Mouse (Mus musculus) spleen, postnatal 4 days (tissue): ENCODE measurements around the gene Erc2.

ENCODE experiments used
- DNase-seq, 2 experiments: peaks; one replicate each; pipeline ENCODE4 v3.0.0; 2022; ENCODE audit warnings: low spot score in 2 of 2

Erc2 gene

DNA sequence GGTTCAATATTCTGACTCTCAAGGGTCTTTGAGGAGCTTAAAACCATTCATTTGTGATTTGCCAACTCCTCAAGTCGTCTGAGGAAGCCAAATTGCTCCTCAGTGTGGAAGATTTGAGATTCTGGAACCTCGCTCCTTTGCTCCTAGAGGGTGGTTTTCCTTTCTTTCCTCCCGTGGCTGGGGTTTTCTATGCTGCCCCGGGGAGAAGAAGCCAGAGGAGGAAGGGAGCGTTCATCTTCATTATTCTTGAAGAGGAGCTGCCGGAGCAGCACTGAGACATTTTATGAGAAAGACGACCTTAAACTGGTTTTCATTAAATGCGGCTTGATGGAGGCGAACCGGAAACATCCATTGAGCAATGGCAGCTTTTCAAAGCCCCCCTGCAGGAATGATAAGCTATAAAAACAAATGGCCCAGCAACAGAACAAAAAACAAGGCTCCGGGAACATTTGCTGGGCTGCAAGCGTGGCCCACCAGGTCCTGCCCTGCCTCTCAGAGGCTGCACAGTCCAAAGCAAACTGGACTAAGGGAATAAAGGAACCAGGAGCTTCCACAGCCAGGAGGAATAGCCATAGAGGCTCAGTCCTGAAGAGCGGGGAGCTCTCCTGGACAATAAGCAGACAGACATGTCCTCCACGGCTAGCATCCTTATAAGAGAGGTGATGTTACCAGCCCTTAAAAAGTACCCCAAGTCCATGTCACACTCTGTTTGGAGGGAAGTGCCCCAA is 819.2 kb downstream of the Erc2 start:
- DNase-seq = no peak

DNA sequence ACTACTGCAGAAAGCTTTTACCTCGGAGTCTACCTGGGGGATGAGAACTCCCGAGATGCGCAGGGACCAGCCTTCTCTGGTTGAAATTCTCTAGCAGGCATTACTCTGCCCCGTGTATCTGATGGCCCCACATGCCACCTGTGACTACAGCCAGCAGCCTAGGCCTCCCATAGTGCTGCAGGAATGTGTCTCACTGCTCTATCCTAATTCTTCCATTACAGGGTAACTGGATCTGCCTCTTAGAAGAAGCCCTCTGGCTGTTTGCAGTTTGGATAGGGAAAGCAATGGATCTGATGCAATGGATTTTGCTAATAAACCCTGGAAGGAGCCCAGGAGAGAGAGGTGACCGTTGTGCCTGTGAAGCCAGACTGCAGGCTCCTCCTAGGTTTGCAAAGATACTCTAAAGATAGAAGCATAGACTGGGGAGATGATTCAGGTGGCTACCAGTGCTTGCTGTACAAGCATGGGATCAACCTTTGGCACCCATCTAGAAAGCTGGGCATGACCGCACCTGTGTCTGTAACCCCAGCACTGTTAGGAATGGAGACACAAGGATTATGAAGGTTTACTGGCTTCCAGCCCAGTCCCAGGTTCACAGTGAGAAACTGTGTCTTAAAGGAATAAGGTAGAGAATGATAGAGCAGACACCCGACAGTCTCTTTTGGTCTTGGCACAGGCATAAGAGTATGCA is 821.2 kb downstream of the Erc2 start:
- DNase-seq = no peak

DNA sequence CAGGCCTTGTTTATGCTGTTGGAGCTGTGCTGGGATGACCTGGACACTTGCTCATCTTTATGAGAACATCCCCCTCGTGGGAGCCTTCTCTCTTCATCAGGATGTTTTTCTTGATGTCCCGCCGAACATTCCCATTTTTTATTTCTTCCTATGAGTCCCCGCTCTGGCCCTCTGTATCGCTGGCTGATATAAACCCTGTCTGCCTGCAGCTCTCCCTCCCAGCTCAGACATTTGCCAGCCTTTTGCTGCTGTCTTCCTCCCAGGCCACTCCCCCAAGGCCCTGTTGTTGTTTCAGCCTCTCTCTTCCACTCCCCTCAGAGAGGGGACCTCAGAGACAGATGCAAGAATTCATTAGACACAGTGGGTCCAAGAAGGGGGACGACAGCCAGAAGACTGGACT is 823.5 kb downstream of the Erc2 start:
- no peak for DNase-seq

DNA sequence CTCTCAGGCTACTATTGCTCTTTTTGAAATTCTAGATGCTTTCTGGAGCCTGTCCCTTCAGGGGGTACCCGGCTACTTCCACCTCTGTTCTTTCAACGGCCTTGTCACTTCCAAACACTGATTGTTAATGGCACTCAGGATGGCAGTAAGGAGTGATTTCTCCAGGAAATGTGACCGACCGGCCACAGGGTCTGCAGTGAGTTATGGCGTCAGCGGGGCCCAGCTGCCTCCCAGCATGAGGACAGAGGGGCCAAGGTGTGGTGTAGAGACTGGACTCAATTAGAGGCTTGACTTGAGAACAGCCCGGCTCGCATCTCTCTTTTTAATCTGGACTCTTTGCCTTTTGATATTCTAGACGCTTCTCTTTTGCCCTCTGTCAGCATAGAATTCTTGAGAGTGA is 829.5 kb downstream of the Erc2 start:
- no peak for DNase-seq

DNA sequence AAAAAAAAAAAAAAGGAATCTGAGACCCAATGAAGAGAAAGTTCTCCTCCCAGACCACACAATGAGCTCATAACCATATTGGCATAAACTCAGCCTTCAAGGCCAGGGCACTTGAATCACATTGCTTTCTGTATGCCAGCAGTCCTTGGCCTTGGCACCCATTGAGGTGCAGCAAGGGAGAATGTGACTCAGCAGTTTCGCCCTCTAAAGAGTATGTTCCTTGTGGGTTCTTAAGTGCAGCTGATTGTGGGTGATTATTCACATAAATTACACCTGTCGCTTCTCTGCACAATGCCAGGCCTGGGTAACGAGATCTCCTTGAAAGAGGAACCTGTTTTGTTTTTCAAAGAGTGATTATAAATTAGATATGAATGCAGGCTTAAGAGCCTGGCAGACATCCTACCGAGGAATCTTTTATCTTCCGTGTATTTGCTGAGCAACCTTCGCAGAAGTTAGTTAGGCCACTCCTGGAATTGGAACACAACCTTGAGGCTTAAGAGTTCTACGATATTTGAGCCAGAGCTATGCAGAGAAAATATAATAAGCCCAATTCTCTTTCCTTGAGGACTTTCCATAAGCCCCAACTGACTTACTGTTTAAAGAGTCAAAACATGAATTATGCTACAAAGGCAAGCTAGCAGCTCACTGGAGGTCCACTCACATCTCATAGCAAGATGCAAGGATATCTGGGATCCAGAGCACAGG is 834.3 kb downstream of the Erc2 start:
- no peak for DNase-seq

DNA sequence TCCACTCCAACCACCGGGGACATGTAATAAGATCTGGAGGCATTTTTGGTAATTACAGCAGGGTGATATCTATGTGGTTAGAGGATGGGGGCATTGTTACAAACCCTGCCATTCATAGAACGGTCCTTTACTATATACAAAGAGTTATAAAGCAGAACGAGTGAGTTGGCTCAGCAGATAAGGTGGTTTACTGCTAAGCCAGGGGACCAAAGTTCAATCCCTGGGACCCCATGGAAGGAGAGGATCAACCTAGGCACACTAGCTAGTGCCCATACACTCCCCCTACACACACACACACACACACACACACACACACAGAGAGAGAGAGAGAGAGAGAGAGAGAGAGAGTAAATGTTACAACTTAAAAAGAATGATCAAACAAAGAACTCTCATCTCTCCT is 835.2 kb downstream of the Erc2 start:
- DNase-seq = no peak

DNA sequence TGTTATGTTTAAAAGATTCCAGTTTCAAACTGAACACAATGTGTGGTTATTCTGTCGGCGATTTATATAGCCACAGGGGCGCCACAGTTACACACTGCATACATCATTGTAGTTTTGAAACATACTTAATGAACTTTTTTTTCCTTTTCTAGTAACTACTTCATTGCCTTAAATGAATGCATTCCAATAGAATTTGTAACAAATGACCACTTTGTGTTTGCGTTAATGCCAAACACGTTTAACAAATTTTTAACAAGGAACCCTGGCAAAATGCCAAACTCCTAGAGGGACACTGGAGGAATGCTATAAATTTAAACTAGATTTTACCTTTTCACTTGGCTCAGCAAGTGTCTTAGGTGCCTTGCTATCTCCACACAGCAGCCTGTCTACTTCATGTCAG is 845.7 kb downstream of the Erc2 start:
- DNase-seq = no peak

DNA sequence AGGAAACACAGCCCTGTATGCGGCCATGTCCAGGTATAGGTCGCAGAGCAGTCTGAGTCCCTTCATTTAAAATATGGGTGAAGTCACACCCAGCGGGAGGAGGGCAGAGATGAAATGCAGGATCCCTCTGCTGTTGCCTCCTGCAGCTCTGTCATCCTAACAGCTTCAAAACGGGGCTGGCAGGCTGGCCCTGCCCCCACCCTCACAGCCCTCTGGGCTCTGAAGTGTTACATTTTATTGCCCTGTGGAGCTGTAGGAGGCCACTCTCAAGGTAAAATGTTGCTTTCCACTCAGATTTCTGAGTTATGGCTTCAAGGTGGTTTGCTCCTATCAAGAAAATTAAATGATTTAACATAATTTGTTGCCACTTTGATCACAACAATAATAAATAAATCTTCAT is 847.5 kb downstream of the Erc2 start:
- DNase-seq = no peak

DNA sequence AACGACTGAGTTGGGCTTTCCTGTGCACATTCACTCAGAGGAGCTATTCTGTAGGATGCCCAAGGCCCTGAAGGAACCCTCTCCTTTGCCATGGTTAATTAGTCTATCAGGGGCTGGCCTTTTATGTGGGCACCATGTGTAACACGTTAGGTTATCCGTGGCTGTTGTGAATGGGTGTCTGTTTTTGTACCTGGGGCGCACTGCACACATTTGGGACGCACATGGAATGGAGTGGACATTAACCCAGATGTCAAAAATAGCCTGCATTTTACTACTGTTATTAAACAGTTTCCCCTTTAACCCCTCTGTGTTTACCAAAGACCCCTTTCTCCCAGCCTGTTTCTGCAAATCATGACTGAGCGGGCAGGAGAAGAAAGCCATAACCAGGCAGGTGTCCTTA is 848.0 kb downstream of the Erc2 start:
- no peak for DNase-seq

DNA sequence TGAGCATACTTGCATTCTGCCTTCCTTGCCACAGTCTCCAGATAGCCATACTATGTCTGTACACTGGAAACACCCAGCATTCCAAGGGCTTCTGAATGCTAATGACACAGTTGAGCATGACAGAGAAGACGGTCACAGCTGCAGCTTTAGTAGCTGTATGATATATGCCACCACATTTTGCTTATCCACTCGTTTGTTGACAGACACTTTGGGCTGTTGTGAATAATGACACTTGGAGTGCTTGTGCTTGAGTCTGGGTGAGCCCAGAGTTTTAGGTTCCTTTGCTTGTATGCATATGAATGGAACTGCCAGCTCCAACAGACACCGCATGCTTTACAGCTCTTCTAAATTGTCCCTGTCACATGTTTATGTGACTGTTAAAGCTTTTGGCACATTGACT is 852.8 kb downstream of the Erc2 start:
- no peak for DNase-seq

DNA sequence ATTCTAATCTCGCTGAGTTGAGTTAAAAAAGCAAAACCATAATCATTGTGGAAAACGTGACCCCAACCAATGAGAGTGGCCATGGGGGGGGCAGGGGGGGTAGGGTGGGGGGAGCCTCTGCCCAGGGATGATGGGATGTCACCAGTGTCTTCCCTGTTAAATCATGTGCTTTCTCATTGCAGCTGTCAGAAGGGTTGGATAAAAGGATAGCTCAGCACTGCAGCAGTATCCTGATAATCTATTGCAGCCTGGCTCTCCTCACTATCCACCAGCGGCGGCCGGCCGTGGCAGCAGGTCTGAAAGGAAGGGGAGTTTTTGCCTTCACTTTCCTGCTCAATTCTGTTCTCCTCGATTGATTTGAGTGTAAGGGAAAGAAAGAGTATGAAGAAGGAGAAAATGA is 853.2 kb downstream of the Erc2 start:
- DNase-seq = no peak

DNA sequence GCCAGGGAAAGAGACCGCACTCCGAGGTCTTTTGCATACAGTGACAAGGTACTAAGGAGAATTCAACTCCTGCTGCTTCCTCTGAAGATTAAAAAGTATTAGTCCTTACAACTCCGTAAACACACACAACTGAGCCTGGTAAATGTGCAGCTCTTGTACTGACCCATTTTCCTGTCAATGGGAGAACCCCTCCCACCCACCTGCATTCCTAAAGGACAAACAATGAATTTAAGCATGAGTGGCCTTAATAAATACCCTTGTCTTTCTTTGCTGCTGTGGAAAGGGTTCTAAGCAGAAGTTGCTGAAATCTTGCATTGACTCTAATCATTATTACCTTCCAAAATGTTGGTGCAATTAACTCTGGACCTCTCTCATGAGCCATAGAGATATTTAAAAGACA is 854.5 kb downstream of the Erc2 start:
- DNase-seq = no peak

DNA sequence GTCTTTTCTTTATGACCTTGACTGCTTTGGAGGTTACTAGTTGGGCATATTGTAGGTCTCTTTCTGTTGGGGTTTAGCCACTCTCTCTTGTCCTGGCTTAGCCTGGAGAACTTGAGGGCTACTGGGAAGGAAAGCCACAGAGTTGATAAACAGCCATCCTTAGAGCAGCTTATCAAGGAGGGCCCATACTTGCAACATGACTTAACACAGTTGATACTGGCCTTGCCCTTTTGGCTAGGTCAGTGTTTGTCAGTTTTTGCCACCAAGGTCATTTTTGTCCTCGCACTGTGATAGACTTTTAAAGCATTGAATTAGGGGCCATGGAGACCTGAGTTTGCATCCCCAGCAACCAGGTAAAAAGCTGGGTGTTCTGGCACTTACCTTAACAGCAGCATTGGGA is 858.6 kb downstream of the Erc2 start:
- no peak for DNase-seq

DNA sequence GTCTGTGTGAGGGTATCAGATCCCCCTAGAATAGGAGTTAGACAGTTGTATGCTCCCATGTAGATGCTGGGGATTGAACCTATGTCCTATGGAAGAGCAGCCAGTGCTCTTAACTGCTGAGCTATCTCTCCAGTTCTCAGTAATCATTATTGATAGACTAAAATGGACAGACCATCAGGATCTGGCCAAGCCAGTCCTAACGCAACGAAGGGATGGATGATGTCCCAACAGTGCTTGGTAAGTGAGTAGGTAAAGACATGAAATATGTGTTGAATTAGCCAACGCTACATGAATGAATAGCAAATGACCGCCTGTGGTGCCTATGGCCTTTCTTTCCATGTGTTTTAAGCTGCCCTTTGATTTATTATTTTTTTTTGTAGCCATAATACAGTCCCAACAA is 871.6 kb downstream of the Erc2 start:
- DNase-seq = no peak

DNA sequence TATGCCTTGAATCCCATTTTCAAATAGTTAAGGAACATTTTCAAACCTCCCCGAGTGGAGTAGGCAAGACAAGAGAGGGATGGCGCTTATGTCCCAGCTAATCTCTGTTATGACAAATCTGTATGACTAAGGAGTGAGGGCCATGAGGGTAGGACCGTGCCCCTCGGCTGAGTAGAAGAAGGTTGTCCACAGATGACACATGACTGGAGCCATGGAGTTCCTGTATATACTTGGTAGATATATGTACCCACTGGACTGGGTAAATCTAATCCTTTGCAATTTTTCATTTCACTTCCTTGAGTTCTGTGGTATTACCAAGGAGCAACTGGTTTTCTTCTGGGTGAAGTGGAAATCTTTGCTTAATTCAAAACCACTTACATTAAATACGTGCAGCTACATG is 872.0 kb downstream of the Erc2 start:
- DNase-seq = no peak

DNA sequence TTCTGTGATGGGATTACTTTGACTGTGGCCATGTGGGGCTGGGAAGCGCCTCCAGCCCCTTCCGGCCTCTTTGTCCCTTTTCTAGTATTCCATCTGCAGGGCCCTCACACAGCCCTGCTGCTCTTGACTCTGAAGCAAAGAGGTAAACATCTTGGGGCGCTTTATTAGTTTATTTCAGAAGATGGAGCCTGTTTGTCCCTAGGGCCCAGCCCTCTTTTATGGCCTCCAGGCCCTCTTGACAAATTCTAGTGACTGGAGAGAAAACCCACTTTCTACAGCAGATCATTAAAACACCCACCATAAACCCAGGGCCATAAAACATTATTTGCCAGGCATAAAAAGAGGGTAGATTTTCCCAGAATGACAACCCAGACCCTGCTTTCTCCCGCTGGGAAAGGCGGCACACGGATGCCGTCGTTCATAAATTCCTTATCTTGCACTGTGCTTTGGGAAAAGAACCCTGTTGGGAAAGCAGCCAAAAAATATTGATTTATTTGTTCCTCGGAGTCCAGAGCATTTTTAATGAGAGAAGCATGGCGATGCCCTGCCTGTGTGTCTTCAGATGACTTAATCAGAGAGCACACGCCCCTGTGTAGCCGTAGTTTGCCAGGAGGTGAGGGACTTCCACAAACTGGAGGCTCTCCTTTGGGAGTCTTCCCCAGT is 879.1 kb downstream of the Erc2 start:
- DNase-seq = no peak

DNA sequence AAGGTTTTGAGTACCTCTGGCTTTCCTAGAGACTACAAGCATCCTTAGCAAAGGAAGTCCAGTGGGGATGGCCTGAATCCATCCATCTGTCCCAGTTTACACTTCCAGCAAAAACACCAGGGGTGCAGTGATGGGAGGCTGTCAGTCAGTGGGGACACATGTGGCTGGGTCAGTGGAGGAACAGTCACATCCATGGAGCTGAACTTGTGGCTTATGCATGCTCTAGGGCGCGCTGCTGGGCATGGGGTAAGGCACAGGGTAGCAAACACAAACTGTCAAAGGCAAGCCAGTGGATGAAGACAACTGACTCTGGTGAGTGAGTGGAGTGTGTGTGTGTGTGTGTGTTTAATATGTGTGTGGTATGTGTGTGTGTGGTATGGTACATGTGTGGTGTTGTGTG is 881.0 kb downstream of the Erc2 start:
- no peak for DNase-seq

DNA sequence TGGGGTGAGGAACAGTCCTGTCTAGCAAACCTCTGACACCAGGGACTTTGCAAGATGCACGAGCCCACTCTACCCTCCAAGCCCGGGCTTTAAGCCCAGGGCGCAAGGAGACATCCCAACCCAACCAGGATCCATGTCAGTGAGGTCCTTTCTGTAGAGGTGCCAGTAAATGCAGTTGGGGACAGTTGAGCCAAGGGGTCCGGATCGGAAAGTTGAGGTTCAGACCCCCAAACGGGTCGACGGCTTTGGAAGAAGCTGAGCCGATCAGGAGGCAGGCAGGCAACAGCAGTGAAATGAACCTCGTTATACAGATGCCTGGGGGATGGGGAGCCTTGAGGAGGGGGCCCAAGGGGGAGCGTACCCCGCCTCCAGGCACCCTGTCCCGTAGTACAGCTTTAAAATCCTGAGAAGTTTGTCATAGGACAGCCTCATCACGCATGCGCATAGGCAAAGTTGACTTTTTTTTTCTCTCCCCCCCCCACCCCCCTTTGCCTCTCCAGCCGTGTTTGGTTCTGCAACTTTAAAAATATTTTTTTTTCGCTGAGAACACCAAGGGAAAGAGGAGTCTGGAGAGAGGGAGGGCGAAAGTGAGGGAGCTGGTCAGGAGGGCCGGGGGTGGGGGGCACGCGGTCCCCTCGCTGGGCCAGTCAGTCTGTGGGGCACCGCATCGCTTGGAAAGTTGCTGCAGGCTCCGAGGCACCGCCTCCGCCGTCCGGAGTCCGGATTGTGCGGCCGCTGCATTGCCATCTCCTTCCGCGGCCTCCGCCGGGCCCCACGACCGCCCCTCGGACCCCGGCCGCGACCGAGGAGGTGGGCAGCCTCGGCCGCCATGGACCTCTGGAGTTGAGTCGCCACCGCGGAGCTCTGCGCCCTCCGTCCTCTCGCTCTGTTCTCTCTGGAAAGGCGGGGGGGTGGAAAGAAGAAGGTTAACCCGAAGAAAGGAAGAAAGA is 882.1 kb downstream of the Erc2 start, which contains the start of gene Wnt5a:
Wnt5a (plus strand) TSS at position 650 of the 950 bp plus-strand sequence.
- no peak for DNase-seq

DNA sequence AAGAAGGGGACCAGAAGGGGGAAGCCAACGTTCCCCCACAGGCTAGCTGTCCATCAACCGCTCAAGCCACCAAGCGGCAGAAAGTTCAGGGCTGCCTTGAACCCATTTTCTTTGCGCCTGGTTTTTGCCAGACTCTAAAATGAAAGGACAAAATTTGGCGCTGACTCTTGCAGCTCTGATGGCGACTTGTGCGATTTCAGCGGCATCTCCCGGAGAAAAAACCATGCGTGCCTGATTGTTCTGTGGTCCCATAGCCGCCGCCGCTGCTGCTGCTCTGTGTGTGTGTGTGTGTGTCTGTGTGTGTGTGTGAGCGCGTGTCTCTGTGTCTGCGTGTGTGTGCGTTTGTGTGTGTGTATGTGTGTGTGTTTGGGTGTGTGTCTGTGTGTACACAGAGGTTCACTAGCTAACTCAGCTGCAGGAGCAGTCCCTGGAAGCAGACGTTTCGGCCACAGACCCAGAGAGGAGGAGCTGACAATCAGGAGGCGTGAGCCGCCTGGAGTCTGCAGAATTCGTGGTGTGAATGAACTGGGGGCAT is 882.9 kb downstream of the Erc2 start:
- no peak for DNase-seq

DNA sequence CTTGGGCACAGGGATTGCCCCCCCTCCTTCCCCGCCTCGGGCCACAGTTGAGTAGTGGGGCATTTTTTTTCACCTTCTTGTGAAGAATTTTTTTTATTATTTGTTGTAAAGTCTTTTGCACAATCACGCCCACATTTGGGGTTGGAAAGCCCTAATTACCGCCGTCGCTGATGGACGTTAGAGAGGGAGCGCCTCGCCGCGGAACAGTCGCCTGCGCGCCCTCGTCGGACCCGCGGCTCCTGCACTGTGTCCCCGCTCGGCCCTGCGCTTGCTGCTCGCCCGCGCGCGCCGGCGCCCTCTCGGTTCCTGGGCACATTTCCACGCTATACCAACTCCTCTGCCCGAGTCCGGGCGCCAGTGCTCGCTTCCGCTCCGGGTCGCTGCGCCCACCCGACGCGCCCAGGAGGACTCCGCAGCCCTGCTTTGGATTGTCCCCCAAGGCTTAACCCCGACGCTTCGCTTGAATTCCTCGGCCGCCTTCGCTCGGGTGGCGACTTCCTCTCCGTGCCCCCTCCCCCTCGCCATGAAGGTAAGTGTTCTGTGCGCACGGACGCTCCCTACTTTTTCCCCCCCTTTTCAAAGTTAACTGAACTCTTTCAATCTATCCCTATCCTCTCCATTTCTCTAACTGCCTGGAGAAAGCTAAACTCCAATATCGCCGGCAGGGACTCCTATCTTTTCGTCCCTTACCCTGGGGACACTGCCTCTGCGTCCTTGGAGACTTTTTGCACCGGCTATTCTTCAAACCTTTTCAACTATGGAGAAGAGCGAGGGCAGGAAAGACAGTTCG is 883.6 kb downstream of the Erc2 start:
- no peak for DNase-seq
